Mouse (Mus musculus) C2C12 (cell line): ENCODE measurements around the gene Olfr1322. TPM values are rescaled to one million over a fixed set of nuclear protein-coding genes. Genes with fewer than 3 reads are reported as not detected.

ENCODE experiments used
- H3K27me3 ChIP-seq: one replicate; pipeline ENCODE4 v1.6.1; 2011; ENCODE audit not compliant: control insufficient read depth, insufficient read depth, insufficient read length
- H3K36me3 ChIP-seq: one replicate; pipeline ENCODE4 v1.6.1; 2011; ENCODE audit not compliant: control insufficient read depth, insufficient read depth
- H3K4me3 ChIP-seq: one replicate; pipeline ENCODE4 v1.5.1; 2011; ENCODE audit warnings: mild to moderate bottlenecking, control low read depth; ENCODE audit not compliant: poor library complexity, insufficient read depth, severe bottlenecking
- H3K79me2 ChIP-seq: one replicate; pipeline ENCODE4 v1.6.1; 2011; ENCODE audit not compliant: control insufficient read depth, insufficient read depth
- H3K79me3 ChIP-seq: one replicate; pipeline ENCODE4 v1.6.1; 2011; ENCODE audit warnings: low read depth, control low read depth
- H3ac ChIP-seq: one replicate; pipeline ENCODE3; 2011; ENCODE audit warnings: low read depth; ENCODE audit not compliant: control insufficient read depth, insufficient read length
- CEBPB ChIP-seq: IDR thresholded peaks from one replicate; pipeline ENCODE4 v1.6.1; 2011; ENCODE audit warnings: low read depth, mild to moderate bottlenecking, control low read depth, moderate library complexity
- CTCF ChIP-seq: IDR thresholded peaks from one replicate; pipeline ENCODE4 v1.5.1; 2011; ENCODE audit not compliant: control insufficient read depth, insufficient read depth, insufficient read length
- FOSL1 ChIP-seq: IDR thresholded peaks from one replicate; pipeline ENCODE4 v1.8.0; 2011; ENCODE audit warnings: mild to moderate bottlenecking, low read length; ENCODE audit not compliant: poor library complexity, insufficient read depth, severe bottlenecking
- MAX ChIP-seq: IDR thresholded peaks from one replicate; pipeline ENCODE4 v1.6.1; 2011; ENCODE audit warnings: mild to moderate bottlenecking, control low read depth
- MYOD1 ChIP-seq: IDR thresholded peaks from one replicate; pipeline ENCODE4 v1.6.1; 2011; ENCODE audit warnings: low read depth; ENCODE audit not compliant: control insufficient read depth, insufficient read length
- MYOG ChIP-seq: IDR thresholded peaks from one replicate; pipeline ENCODE4 v1.6.1; 2011; ENCODE audit not compliant: control insufficient read depth, insufficient read length; ENCODE audit errors: extremely low read depth
- USF1 ChIP-seq: IDR thresholded peaks from one replicate; pipeline ENCODE4 v1.6.1; 2011; ENCODE audit warnings: low read depth, mild to moderate bottlenecking, control low read depth, moderate library complexity
- long read RNA-seq, 2 experiments: library from polyadenylated mRNA; unstranded; transcript quantifications; one replicate each; pipeline ENCODE4 v2.0.0; 2019 to 2020
- polyA plus RNA-seq: library from polyadenylated mRNA; unstranded; fragments of >200 nt; fragmentation: generic; extraction: Trizol; gene quantifications from one replicate; pipeline ENCODE4 v1.2.1, GENCODE M21; 2012; ENCODE audit warnings: missing spikeins

Gene Olfr1322
- polyA plus RNA-seq: not detected
- long read RNA-seq, experiment 1: 0 reads
- long read RNA-seq, experiment 2: 0 reads

DNA sequence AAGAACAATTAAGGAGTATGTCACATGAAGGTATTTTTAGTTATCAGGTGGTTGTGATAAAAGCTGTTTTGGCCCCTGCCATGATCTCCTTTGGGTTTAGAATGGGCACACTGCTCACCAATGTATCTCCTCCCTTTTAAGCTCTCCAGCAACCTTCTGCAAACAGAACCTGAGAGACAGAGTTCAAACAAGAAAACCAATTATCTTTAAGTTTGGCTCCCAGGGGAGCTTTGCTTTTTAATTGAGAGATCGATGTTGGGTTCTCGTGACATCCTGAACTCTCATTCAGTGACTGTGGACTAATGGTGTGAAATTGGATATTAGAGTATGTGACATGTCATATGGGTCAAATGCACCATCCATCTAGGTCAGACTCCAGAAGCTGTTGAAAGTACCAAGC is at the start of gene Olfr1322:
Olfr1322 (minus strand) TSS at position 101 of the 400 bp plus-strand sequence.
- Histone ChIP-seq H3K4me3 (no peak within 1 kb of the TSS), H3K27me3 (no peaks in the 10 kb centered on the region), H3ac (no peak within 1 kb of the TSS), H3K36me3 (no peaks in the 10 kb centered on the region), H3K79me3 (no peaks in the 10 kb centered on the region), H3K79me2 (no peaks in the 10 kb centered on the region)
- TF ChIP-seq MAX (no peak), USF1 (no peak), FOSL1 (no peak), CEBPB (no peak), MYOD1 (no peak), CTCF (no peak), MYOG (no peak)

DNA sequence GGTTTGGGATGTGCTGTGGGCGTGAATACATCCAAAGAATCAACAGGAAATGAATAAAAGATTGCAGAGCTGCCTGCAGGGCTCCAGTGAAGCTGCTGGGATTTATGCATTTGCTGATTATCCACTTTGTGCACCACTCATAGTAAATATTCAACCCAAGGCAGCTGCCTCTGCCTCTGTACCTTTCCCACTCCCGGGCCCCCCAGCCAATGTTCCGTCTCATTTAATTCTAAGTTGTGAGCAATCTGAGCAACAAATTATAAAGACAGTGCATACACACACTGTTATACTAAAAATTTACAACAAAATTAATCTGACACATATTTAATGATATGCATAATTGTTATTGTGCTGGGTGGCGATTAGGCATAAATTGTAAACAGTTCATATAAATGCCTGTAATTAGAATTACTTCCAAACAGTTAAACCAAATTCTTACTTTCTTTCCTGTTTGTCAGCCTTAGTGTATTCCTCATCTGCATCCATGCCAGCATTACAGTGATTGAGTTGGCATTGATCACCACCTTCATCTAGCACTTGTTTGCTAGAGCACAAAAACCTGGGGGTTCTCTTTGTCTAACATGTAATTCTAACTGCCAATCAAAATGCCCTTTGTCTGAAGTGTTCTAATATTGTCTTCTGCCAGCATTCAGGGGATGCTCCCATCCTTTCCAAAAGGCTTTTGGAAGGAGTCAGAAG is 13.5 kb downstream of the Olfr1322 start:
- H3ac ChIP-seq: no peak overlapping the region
- H3K36me3 ChIP-seq: no peaks in the 10 kb centered on the region
- no peak for TF ChIP-seq CTCF
- TF ChIP-seq USF1: no peak

More for the DNA sequence above, 13.5 kb downstream of the Olfr1322 start:
- H3K79me3 ChIP-seq: no peaks in the 10 kb centered on the region
- H3K27me3 ChIP-seq: no peaks in the 10 kb centered on the region
- H3K4me3 ChIP-seq: no peak overlapping the region
- H3K79me2 ChIP-seq: no peaks in the 10 kb centered on the region

Other genes starting within 250 kb of the Olfr1322 start
- not detected for gene Olfr1320, start 219.2 kb downstream of the Olfr1322 start, polyA plus RNA-seq
- gene Olfr1321, start 156.4 kb downstream of the Olfr1322 start, polyA plus RNA-seq: not detected
- not detected for gene Igsf1, start 93.7 kb downstream of the Olfr1322 start, polyA plus RNA-seq
- not detected for gene Olfr1323, start 127.9 kb upstream of the Olfr1322 start, polyA plus RNA-seq